Mouse (Mus musculus) neural tube, embryonic 12.5 days (tissue): Measurements from ENCODE around the gene Bax. TPM values are rescaled to one million over a fixed set of nuclear protein-coding genes. Genes with fewer than 3 reads are reported as not detected.
"Not testable (repeated sequence)": the region's sequence is repeated elsewhere in the genome, so short reads cannot be mapped to it uniquely, and the experiment has no call there.

Source experiments
- ATAC-seq: fragments of 200-750 bp; cut with Nextera tagmentation; 2 replicates; pipeline ENCODE4 v1.8.0; 2017; ENCODE audit warnings: low read depth, mild to moderate bottlenecking, moderate TSS enrichment, moderate library complexity; ENCODE audit not compliant: low FRiP score
- H3K27ac ChIP-seq: fragments of 300-500 bp; sonication (generic); 2 replicates; pipeline ENCODE4 v1.5.1; 2016
- H3K27me3 ChIP-seq: fragments of 300-500 bp; sonication (generic); replicated peaks from 2 replicates; pipeline ENCODE4 v1.6.1; 2016; ENCODE audit warnings: mild to moderate bottlenecking
- H3K36me3 ChIP-seq: fragments of 300-500 bp; sonication (generic); 2 replicates; pipeline ENCODE4 v1.6.1; 2016; ENCODE audit warnings: mild to moderate bottlenecking
- H3K4me1 ChIP-seq: fragments of 300-500 bp; sonication (generic); 2 replicates; pipeline ENCODE4 v1.6.1; 2016
- H3K4me2 ChIP-seq: fragments of 300-500 bp; sonication (generic); replicated peaks from 2 replicates; pipeline ENCODE4 v1.6.1; 2016; ENCODE audit warnings: mild to moderate bottlenecking
- H3K4me3 ChIP-seq: fragments of 300-500 bp; sonication (generic); 2 replicates; pipeline ENCODE4 v1.5.1; 2016
- H3K9ac ChIP-seq: fragments of 300-500 bp; sonication (generic); 2 replicates; pipeline ENCODE4 v1.6.1; 2016; ENCODE audit warnings: mild to moderate bottlenecking
- H3K9me3 ChIP-seq: fragments of 300-500 bp; sonication (generic); 2 replicates; pipeline ENCODE4 v1.6.1; 2016; ENCODE audit warnings: mild to moderate bottlenecking
- WGBS: fragments of 180-500 bp; shearing (Covaris S2); methylation state at CpG from one replicate; pipeline ENCODE4 v1.1.7; 2016; 5-methylcytosine and 5-hydroxymethylcytosine counted together
- polyA plus RNA-seq: library from polyadenylated mRNA; unstranded; fragments of >200 nt; fragmentation: Nextera tagmentation; extraction: Ambion mirVana; gene quantifications from 2 replicates; pipeline ENCODE4 v1.2.1, GENCODE M21; 2016

Bax gene
- polyA plus RNA-seq, 1 experiment from 2014 or later: 262 TPM

- no peaks in the 10 kb centered on the region for H3K27me3 ChIP-seq
- no peak overlapping the region for H3K4me3 ChIP-seq
- H3K36me3 ChIP-seq: peaks cover 49% of the 10 kb centered on the region
- no peak for ATAC-seq
- H3K4me2 ChIP-seq: peak overlapping the region; percentile 59
- H3K4me1 ChIP-seq: peaks cover 43% of the 10 kb centered on the region
- peak overlapping the region; percentile 26; the same call in 1 of the 2 replicates for H3K9ac ChIP-seq
- no peaks in the 10 kb centered on the region for H3K9me3 ChIP-seq
- H3K27ac ChIP-seq: peak overlapping the region; percentile 58
- 32% methylated on average over 13 of the region's 13 CpGs for WGBS
Observed at GRCm38 (mm10) chr7:45460860-45461314, 5.8 kb downstream of the Bax start.

- Histone ChIP-seq H3K27me3 (no peaks in the 10 kb centered on the region), H3K27ac (peak overlapping the region; percentile 58; the same call in 1 of the 2 replicates), H3K4me1 (peaks cover 38% of the 10 kb centered on the region), H3K4me2 (peak overlapping the region; percentile 59), H3K4me3 (peak overlapping the region; percentile 72; the same call in 1 of the 2 replicates), H3K9me3 (no peaks in the 10 kb centered on the region), H3K36me3 (peaks cover 48% of the 10 kb centered on the region), H3K9ac (0 out of 2 replicates have a peak overlapping the region, but pooled peaks have one; percentile 26)
- 82% methylated on average over 7 of the region's 7 CpGs for WGBS
- peak; percentile 7; the same call in 1 of the 2 replicates for ATAC-seq
Observed at GRCm38 (mm10) chr7:45460377-45460776, 6.3 kb downstream of the Bax start.

GRCm38 (mm10) chr7:45459564-45460140 lies 7.0 kb downstream of the Bax start, which contains the start of gene Ftl1:
TSS of gene Ftl1 (minus strand) at chr7:45459884.
- peak within 1 kb of the TSS; percentile 72 for H3K4me3 ChIP-seq
- under 1% methylated on average over 37 of the region's 37 CpGs for WGBS
- peak; percentile 96 for ATAC-seq
- H3K9me3 ChIP-seq, H3K27me3 ChIP-seq: not testable (repeated sequence)
- H3K9ac ChIP-seq: peak within 1 kb of the TSS; percentile 83
- peak within 1 kb of the TSS; percentile 81 for H3K27ac ChIP-seq
- H3K4me1 ChIP-seq: peaks cover 35% of the 10 kb centered on the region
- peak within 1 kb of the TSS; percentile 75 for H3K4me2 ChIP-seq
- H3K36me3 ChIP-seq: peaks cover 48% of the 10 kb centered on the region

DNA sequence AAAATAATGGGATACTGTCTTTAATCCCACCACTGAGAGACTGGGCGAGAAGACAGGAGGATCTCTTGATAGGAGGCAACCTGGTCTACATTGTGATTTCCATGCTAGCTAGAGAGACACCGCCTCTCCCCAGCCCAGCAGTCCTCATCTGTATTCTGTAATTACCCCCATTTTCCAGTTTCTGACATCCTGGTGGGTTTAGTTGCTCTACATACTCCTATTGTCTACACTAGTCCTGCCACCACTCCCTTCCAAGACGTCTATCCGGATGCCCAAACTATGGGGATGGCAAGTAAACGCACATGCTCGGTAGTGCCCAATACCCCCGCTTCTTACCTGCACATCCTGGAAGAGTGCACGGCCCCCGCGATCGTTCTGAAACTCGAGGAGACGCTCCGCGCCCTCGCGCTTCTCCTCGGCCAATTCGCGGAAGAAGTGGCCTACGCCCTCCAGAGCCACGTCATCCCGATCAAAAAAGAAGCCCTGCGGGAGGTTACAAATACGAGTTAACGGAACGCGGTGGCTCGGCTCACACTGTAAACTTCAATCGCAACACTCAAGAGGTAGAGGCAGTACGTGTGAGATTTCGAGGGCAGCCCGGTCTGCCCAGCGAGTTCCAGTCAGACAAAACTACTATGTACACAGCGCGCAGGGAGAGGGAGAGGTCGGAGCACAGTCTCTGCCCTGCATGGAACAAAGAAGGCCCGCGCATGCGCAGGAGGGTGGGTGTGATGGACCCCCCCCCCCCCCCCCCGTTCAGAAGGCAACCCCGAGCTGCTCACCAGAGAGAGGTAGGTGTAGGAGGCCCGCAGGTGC lies 7.7 kb downstream of the Bax start:
- under 1% methylated on average over 43 of the region's 43 CpGs for WGBS
- H3K27ac ChIP-seq: peak overlapping the region; percentile 81
- no peaks in the 10 kb centered on the region for H3K9me3 ChIP-seq
- H3K27me3 ChIP-seq: no peaks in the 10 kb centered on the region
- peak overlapping the region; percentile 83 for H3K9ac ChIP-seq
- peak overlapping the region; percentile 72 for H3K4me3 ChIP-seq
- peaks cover 49% of the 10 kb centered on the region for H3K36me3 ChIP-seq
- H3K4me1 ChIP-seq: peaks cover 35% of the 10 kb centered on the region
- peak; percentile 82 for ATAC-seq
- peak overlapping the region; percentile 75 for H3K4me2 ChIP-seq

GRCm38 (mm10) chr7:45457204-45458060 lies 9.3 kb downstream of the Bax start:
- 74% methylated on average over 10 of the region's 10 CpGs for WGBS
- Histone ChIP-seq H3K9ac (peak overlapping the region; percentile 83; the same call in 1 of the 2 replicates), H3K27ac (no peak overlapping the region), H3K9me3 (no peaks in the 10 kb centered on the region), H3K4me3 (peak overlapping the region; percentile 72), H3K4me2 (peak overlapping the region; percentile 75), H3K27me3 (no peaks in the 10 kb centered on the region), H3K4me1 (peaks cover 34% of the 10 kb centered on the region), H3K36me3 (peaks cover 43% of the 10 kb centered on the region)
- ATAC-seq: no peak

GRCm38 (mm10) chr7:45456721-45457203 lies 9.9 kb downstream of the Bax start:
- ATAC-seq: no peak
- no peaks in the 10 kb centered on the region for H3K9me3 ChIP-seq
- 61% methylated on average over 9 of the region's 9 CpGs for WGBS
- peaks cover 30% of the 10 kb centered on the region for H3K4me1 ChIP-seq
- no peak overlapping the region for H3K9ac ChIP-seq
- peaks cover 44% of the 10 kb centered on the region for H3K36me3 ChIP-seq
- H3K27ac ChIP-seq: no peak overlapping the region
- H3K4me3 ChIP-seq: no peak overlapping the region
- no peaks in the 10 kb centered on the region for H3K27me3 ChIP-seq
- peak overlapping the region; percentile 75 for H3K4me2 ChIP-seq

GRCm38 (mm10) chr7:45455932-45456696 lies 10.6 kb downstream of the Bax start:
- H3K4me3 ChIP-seq: no peak overlapping the region
- H3K36me3 ChIP-seq: peaks cover 44% of the 10 kb centered on the region
- H3K9me3 ChIP-seq: no peaks in the 10 kb centered on the region
- no peaks in the 10 kb centered on the region for H3K27me3 ChIP-seq
- ATAC-seq: no peak
- WGBS: 83% methylated on average over 13 of the region's 13 CpGs
- H3K27ac ChIP-seq: no peak overlapping the region
- H3K4me1 ChIP-seq: peaks cover 27% of the 10 kb centered on the region
- H3K4me2 ChIP-seq: no peak overlapping the region
- H3K9ac ChIP-seq: no peak overlapping the region

- Histone ChIP-seq H3K4me2 (no peak overlapping the region), H3K9ac (no peak overlapping the region), H3K4me1 (peaks cover 17% of the 10 kb centered on the region), H3K36me3 (peaks cover 47% of the 10 kb centered on the region), H3K4me3 (no peak overlapping the region), H3K27ac (no peak overlapping the region), H3K27me3 (no peaks in the 10 kb centered on the region), H3K9me3 (no peaks in the 10 kb centered on the region)
- ATAC-seq: no peak
- WGBS: 91% methylated on average over 15 of the region's 15 CpGs
Observed at GRCm38 (mm10) chr7:45454971-45455370, 11.7 kb downstream of the Bax start.

DNA sequence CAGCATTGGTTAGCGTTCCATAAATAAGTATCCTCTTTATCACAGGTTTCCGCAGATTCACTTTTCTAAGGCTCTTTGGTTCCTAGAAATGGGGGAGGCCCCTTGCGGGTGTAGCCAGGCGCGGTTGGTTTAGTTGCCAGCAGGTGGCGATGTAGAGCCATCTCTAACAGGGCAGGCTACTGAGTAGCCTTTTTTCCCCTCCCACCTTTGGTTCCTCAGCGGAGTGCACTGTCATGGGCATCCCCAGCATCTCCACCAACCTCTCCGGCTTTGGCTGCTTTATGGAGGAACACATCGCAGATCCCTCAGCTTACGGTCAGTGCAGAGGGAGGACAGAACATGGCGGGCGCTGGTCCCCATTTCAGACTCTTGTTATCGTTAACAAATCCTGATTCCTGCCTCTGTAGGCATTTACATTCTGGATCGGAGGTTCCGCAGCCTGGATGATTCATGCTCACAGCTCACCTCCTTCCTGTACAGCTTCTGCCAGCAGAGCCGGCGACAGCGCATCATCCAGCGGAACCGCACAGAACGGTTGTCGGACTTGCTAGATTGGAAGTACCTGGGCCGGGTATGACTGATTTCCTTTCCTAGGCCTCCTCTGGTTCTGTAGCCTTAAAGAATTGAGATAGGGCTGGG lies 15.2 kb downstream of the Bax start:
- WGBS: 52% methylated on average over 23 of the region's 23 CpGs
- H3K27me3 ChIP-seq: no peaks in the 10 kb centered on the region
- peaks cover 50% of the 10 kb centered on the region for H3K36me3 ChIP-seq
- peak; percentile 70 for ATAC-seq
- H3K27ac ChIP-seq: no peak overlapping the region
- H3K4me3 ChIP-seq: no peak overlapping the region
- peak overlapping the region; percentile 10; the same call in 1 of the 2 replicates for H3K4me2 ChIP-seq
- no peaks in the 10 kb centered on the region for H3K4me1 ChIP-seq
- no peaks in the 10 kb centered on the region for H3K9me3 ChIP-seq
- H3K9ac ChIP-seq: no peak overlapping the region

GRCm38 (mm10) chr7:45449974-45450373 lies 16.7 kb downstream of the Bax start:
- Histone ChIP-seq H3K4me2 (no peak overlapping the region), H3K9ac (no peak overlapping the region), H3K4me1 (no peaks in the 10 kb centered on the region), H3K27ac (no peak overlapping the region), H3K27me3 (no peaks in the 10 kb centered on the region), H3K4me3 (no peak overlapping the region), H3K36me3 (peaks cover 51% of the 10 kb centered on the region), H3K9me3 (no peaks in the 10 kb centered on the region)
- WGBS: 88% methylated on average over 1 of the region's 1 CpGs
- no peak for ATAC-seq
